Mouse (Mus musculus) naive thymus-derived CD4-positive, alpha-beta T cell, adult 5 months (primary cell): Measurements from ENCODE around the gene Gm14409. TPM values are rescaled to one million over a fixed set of nuclear protein-coding genes. Genes with fewer than 3 reads are reported as not detected.

Experiments
- polyA plus RNA-seq: library from polyadenylated mRNA; unstranded; fragments of 100-300 nt; shearing (Covaris generic); gene quantifications from one replicate; pipeline ENCODE4 v1.2.1, GENCODE M21; 2017

The Gm14409 gene
- not detected for polyA plus RNA-seq

GRCm38 (mm10) chr2:177266936-177267335, at the start of gene Gm14409:
Gm14409 (minus strand) TSS chr2:177267036.

Other genes starting within 250 kb of the Gm14409 start
- not detected for gene Gm14401, start 192.7 kb downstream of the Gm14409 start, polyA plus RNA-seq
- 3.5 TPM for gene Gm14410, start 60.6 kb downstream of the Gm14409 start, polyA plus RNA-seq
- gene Gm14412, start 57.3 kb upstream of the Gm14409 start, polyA plus RNA-seq: not detected
- not detected for gene Gm14418, start 131.3 kb upstream of the Gm14409 start, polyA plus RNA-seq
- gene Zfp970, start 197.7 kb upstream of the Gm14409 start, polyA plus RNA-seq: 6.5 TPM
- gene Gm14403, start 231.2 kb upstream of the Gm14409 start, polyA plus RNA-seq: not detected